Mouse (Mus musculus) stomach, embryonic 15.5 days (tissue): ENCODE measurements around the gene Syt1. TPM values are rescaled to one million over a fixed set of nuclear protein-coding genes. Genes with fewer than 3 reads are reported as not detected.

Experiments
- ATAC-seq: fragments of 200-750 bp; cut with Nextera tagmentation; 2 replicates; pipeline ENCODE4 v1.8.0; 2017; ENCODE audit warnings: low read depth, moderate number of reproducible peaks, moderate TSS enrichment; ENCODE audit not compliant: insufficient read depth, low FRiP score
- H3K27ac ChIP-seq: fragments of 300-500 bp; sonication (generic); 2 replicates; pipeline ENCODE4 v1.5.1; 2015; ENCODE audit warnings: mild to moderate bottlenecking, inconsistent platforms
- H3K27me3 ChIP-seq: fragments of 300-500 bp; sonication (generic); replicated peaks from 2 replicates; pipeline ENCODE4 v1.6.1; 2015; ENCODE audit warnings: inconsistent platforms
- H3K36me3 ChIP-seq: fragments of 300-500 bp; sonication (generic); 2 replicates; pipeline ENCODE4 v1.6.1; 2015; ENCODE audit warnings: inconsistent platforms
- H3K4me1 ChIP-seq: fragments of 300-500 bp; sonication (generic); 2 replicates; pipeline ENCODE4 v1.6.1; 2015; ENCODE audit warnings: inconsistent platforms
- H3K4me2 ChIP-seq: fragments of 300-500 bp; sonication (generic); 2 replicates; pipeline ENCODE4 v1.6.1; 2015; ENCODE audit warnings: mild to moderate bottlenecking, inconsistent platforms
- H3K4me3 ChIP-seq: fragments of 300-500 bp; sonication (generic); replicated peaks from 2 replicates; pipeline ENCODE4 v1.5.1; 2015; ENCODE audit warnings: inconsistent platforms
- H3K9ac ChIP-seq: fragments of 300-500 bp; sonication (generic); 2 replicates; pipeline ENCODE4 v1.6.1; 2015; ENCODE audit warnings: inconsistent platforms
- H3K9me3 ChIP-seq: fragments of 300-500 bp; sonication (generic); 2 replicates; pipeline ENCODE4 v1.6.1; 2016; ENCODE audit warnings: inconsistent platforms
- WGBS: fragments of 180-500 bp; shearing (Covaris S2); methylation state at CpG from one replicate; pipeline ENCODE4 v1.1.7; 2015; 5-methylcytosine and 5-hydroxymethylcytosine counted together
- polyA plus RNA-seq: library from polyadenylated mRNA; unstranded; fragments of >200 nt; fragmentation: Nextera tagmentation; extraction: Ambion mirVana; gene quantifications from 2 replicates; pipeline ENCODE4 v1.2.1, GENCODE M21; 2015

Syt1 gene
- polyA plus RNA-seq, 1 experiment from 2014 or later, result 7.2 TPM

GRCm38 (mm10) chr10:108728961-108729360, 281.8 kb downstream of the Syt1 start:
- 81% methylated on average over 8 of the region's 8 CpGs for WGBS
- Histone ChIP-seq H3K4me2 (no peak overlapping the region), H3K4me3 (no peak overlapping the region), H3K27ac (no peak overlapping the region), H3K36me3 (no peaks in the 10 kb centered on the region), H3K9ac (no peak overlapping the region), H3K4me1 (no peaks in the 10 kb centered on the region), H3K27me3 (no peaks in the 10 kb centered on the region), H3K9me3 (no peaks in the 10 kb centered on the region)
- ATAC-seq, result no peak

GRCm38 (mm10) chr10:108726391-108726790, 284.4 kb downstream of the Syt1 start:
- Histone ChIP-seq H3K4me2 (no peak overlapping the region), H3K9ac (no peak overlapping the region), H3K27ac (no peak overlapping the region), H3K27me3 (no peaks in the 10 kb centered on the region), H3K9me3 (no peaks in the 10 kb centered on the region), H3K4me3 (no peak overlapping the region), H3K36me3 (no peaks in the 10 kb centered on the region), H3K4me1 (no peaks in the 10 kb centered on the region)
- 85% methylated on average over 4 of the region's 4 CpGs for whole genome bisulfite sequencing
- ATAC-seq, result no peak

GRCm38 (mm10) chr10:108724878-108725277, 285.9 kb downstream of the Syt1 start:
- no peak for ATAC-seq
- Histone ChIP-seq H3K27ac (no peak overlapping the region), H3K4me3 (no peak overlapping the region), H3K9ac (no peak overlapping the region), H3K36me3 (no peaks in the 10 kb centered on the region), H3K27me3 (no peaks in the 10 kb centered on the region), H3K9me3 (no peaks in the 10 kb centered on the region), H3K4me1 (no peaks in the 10 kb centered on the region), H3K4me2 (no peak overlapping the region)
- WGBS, result 78% methylated on average over 3 of the region's 3 CpGs

- no peaks in the 10 kb centered on the region for H3K36me3 ChIP-seq
- no peak overlapping the region for H3K27ac ChIP-seq
- H3K4me3 ChIP-seq, result no peak overlapping the region
- no peaks in the 10 kb centered on the region for H3K27me3 ChIP-seq
- ATAC-seq, result no peak
- H3K4me1 ChIP-seq, result no peaks in the 10 kb centered on the region
- 55% methylated on average over 5 of the region's 5 CpGs for WGBS
- H3K4me2 ChIP-seq, result no peak overlapping the region
- no peak overlapping the region for H3K9ac ChIP-seq
- H3K9me3 ChIP-seq, result no peaks in the 10 kb centered on the region
Observed at GRCm38 (mm10) chr10:108710514-108710913, 300.3 kb downstream of the Syt1 start.

GRCm38 (mm10) chr10:108705658-108706057, 305.1 kb downstream of the Syt1 start:
- no peaks in the 10 kb centered on the region for H3K4me1 ChIP-seq
- no peaks in the 10 kb centered on the region for H3K9me3 ChIP-seq
- ATAC-seq, result no peak
- H3K27ac ChIP-seq, result no peak overlapping the region
- no peaks in the 10 kb centered on the region for H3K27me3 ChIP-seq
- H3K36me3 ChIP-seq, result no peaks in the 10 kb centered on the region
- WGBS, result 92% methylated on average over 3 of the region's 3 CpGs
- H3K4me3 ChIP-seq, result no peak overlapping the region
- H3K9ac ChIP-seq, result no peak overlapping the region
- no peak overlapping the region for H3K4me2 ChIP-seq

- H3K27ac ChIP-seq, result no peak overlapping the region
- no peaks in the 10 kb centered on the region for H3K9me3 ChIP-seq
- 77% methylated on average over 14 of the region's 14 CpGs for WGBS
- no peak overlapping the region for H3K4me2 ChIP-seq
- H3K9ac ChIP-seq, result no peak overlapping the region
- no peak for ATAC-seq
- H3K4me1 ChIP-seq, result no peaks in the 10 kb centered on the region
- H3K27me3 ChIP-seq, result no peaks in the 10 kb centered on the region
- no peak overlapping the region for H3K4me3 ChIP-seq
- H3K36me3 ChIP-seq, result no peaks in the 10 kb centered on the region
Observed at GRCm38 (mm10) chr10:108701361-108702128, 309.2 kb downstream of the Syt1 start.

GRCm38 (mm10) chr10:108699946-108700345, 310.8 kb downstream of the Syt1 start, which contains the start of gene Gm5136:
Gene Gm5136, minus strand, starts transcription at chr10:108700160.
- Histone ChIP-seq H3K36me3 (no peaks in the 10 kb centered on the region), H3K4me2 (no peak within 1 kb of the TSS), H3K9ac (no peak within 1 kb of the TSS), H3K27ac (no peak within 1 kb of the TSS), H3K4me3 (no peak within 1 kb of the TSS), H3K27me3 (no peaks in the 10 kb centered on the region), H3K4me1 (no peaks in the 10 kb centered on the region), H3K9me3 (no peaks in the 10 kb centered on the region)
- WGBS, result 95% methylated on average over 9 of the region's 9 CpGs
- ATAC-seq, result no peak

GRCm38 (mm10) chr10:108697062-108697461, 313.7 kb downstream of the Syt1 start:
- Histone ChIP-seq H3K4me2 (no peak overlapping the region), H3K36me3 (no peaks in the 10 kb centered on the region), H3K4me1 (no peaks in the 10 kb centered on the region), H3K9me3 (no peaks in the 10 kb centered on the region), H3K27me3 (no peaks in the 10 kb centered on the region), H3K4me3 (no peak overlapping the region), H3K27ac (no peak overlapping the region), H3K9ac (no peak overlapping the region)
- 46% methylated on average over 5 of the region's 5 CpGs for WGBS
- no peak for ATAC-seq

- Histone ChIP-seq H3K36me3 (no peaks in the 10 kb centered on the region), H3K9ac (no peak overlapping the region), H3K27ac (no peak overlapping the region), H3K27me3 (no peaks in the 10 kb centered on the region), H3K4me3 (no peak overlapping the region), H3K4me1 (no peaks in the 10 kb centered on the region), H3K9me3 (no peaks in the 10 kb centered on the region), H3K4me2 (no peak overlapping the region)
- WGBS, result 78% methylated on average over 9 of the region's 9 CpGs
- no peak for ATAC-seq
Observed at GRCm38 (mm10) chr10:108690954-108691353, 319.8 kb downstream of the Syt1 start.

GRCm38 (mm10) chr10:108686696-108687095, 324.1 kb downstream of the Syt1 start:
- H3K36me3 ChIP-seq, result no peaks in the 10 kb centered on the region
- H3K4me2 ChIP-seq, result no peak overlapping the region
- no peaks in the 10 kb centered on the region for H3K9me3 ChIP-seq
- no peak for ATAC-seq
- H3K27me3 ChIP-seq, result no peaks in the 10 kb centered on the region
- no peak overlapping the region for H3K4me3 ChIP-seq
- 61% methylated on average over 4 of the region's 4 CpGs for WGBS
- H3K9ac ChIP-seq, result no peak overlapping the region
- no peak overlapping the region for H3K27ac ChIP-seq
- H3K4me1 ChIP-seq, result no peaks in the 10 kb centered on the region

- 44% methylated on average over 14 of the region's 14 CpGs for WGBS
- Histone ChIP-seq H3K4me1 (no peaks in the 10 kb centered on the region), H3K4me3 (no peak overlapping the region), H3K9ac (no peak overlapping the region), H3K36me3 (no peaks in the 10 kb centered on the region), H3K9me3 (no peaks in the 10 kb centered on the region), H3K4me2 (no peak overlapping the region), H3K27ac (no peak overlapping the region), H3K27me3 (no peaks in the 10 kb centered on the region)
- no peak for ATAC-seq
Observed at GRCm38 (mm10) chr10:108679675-108680390, 330.9 kb downstream of the Syt1 start.

GRCm38 (mm10) chr10:108677053-108677452, 333.7 kb downstream of the Syt1 start:
- H3K27me3 ChIP-seq, result no peaks in the 10 kb centered on the region
- H3K9me3 ChIP-seq, result no peaks in the 10 kb centered on the region
- no peaks in the 10 kb centered on the region for H3K4me1 ChIP-seq
- H3K4me3 ChIP-seq, result no peak overlapping the region
- 79% methylated on average over 8 of the region's 8 CpGs for WGBS
- H3K27ac ChIP-seq, result no peak overlapping the region
- ATAC-seq, result no peak
- H3K4me2 ChIP-seq, result no peak overlapping the region
- no peaks in the 10 kb centered on the region for H3K36me3 ChIP-seq
- H3K9ac ChIP-seq, result no peak overlapping the region
